Mouse (Mus musculus): ENCODE measurements around the gene Ush2a.

DNA sequence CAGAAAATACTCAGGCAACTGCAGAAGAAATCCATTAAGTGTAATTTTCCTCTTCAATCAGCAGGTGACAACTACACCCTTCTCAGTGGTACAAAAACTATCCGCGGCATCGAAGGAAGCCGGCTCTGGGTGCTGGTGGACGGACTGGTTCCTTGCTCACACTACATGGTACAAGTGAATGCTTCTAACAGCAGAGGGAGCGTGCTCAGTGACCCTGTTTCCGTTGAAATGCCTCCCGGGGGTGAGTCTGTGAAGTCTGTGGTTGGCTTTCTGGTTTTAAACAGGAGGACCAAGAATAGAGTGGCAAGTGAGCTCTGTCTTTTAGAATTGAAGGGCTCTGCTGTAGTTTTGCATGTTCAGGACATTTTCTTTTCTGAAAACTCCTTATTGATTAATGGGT is 416.4 kb downstream of the Ush2a start:
- TF ChIP-seq CTCF (conservative IDR thresholded peaks at IDR 0.05; ENCODE audit: insufficient read depth, insufficient read length, low read depth, low read length) (no peak), POLR2A (IDR thresholded peaks at IDR 0.05; ENCODE audit: low read depth, low read length) (no peak)

All from kidney, adult 2 months (tissue).